Mouse (Mus musculus) stomach, postnatal 0 days (tissue): ENCODE results near the gene Gabbr1. TPM values are rescaled to one million over a fixed set of nuclear protein-coding genes. Genes with fewer than 3 reads are reported as not detected.
A peak's percentile ranks its signal among the peaks of the same experiment; 100 is the strongest.

Experiments used
- ATAC-seq: fragments of 200-750 bp; cut with Nextera tagmentation; 2 replicates; pipeline ENCODE4 v1.8.0; 2017; ENCODE audit not compliant: low FRiP score, low TSS enrichment
- DNase-seq: peaks from one replicate; pipeline ENCODE4 v3.0.0-alpha.2; 2016; ENCODE audit warnings: low spot score
- H3K27ac ChIP-seq: fragments of 300-500 bp; sonication (generic); replicated peaks from 2 replicates; pipeline ENCODE4 v1.5.1; 2014; ENCODE audit warnings: mild to moderate bottlenecking, control low read depth
- H3K27me3 ChIP-seq: fragments of 300-500 bp; sonication (generic); 2 replicates; pipeline ENCODE4 v1.6.1; 2014; ENCODE audit warnings: low read length; ENCODE audit not compliant: control insufficient read depth, insufficient read depth
- H3K36me3 ChIP-seq: fragments of 300-500 bp; sonication (generic); 2 replicates; pipeline ENCODE4 v1.6.1; 2014; ENCODE audit warnings: low read length, mixed read lengths; ENCODE audit not compliant: control insufficient read depth, insufficient read depth
- H3K4me1 ChIP-seq: fragments of 300-500 bp; sonication (generic); replicated peaks from 2 replicates; pipeline ENCODE4 v1.6.1; 2014; ENCODE audit warnings: antibody characterized with exemption; ENCODE audit not compliant: control insufficient read depth, insufficient read depth
- H3K4me2 ChIP-seq: fragments of 300-500 bp; sonication (generic); replicated peaks from 2 replicates; pipeline ENCODE4 v1.6.1; 2014; ENCODE audit warnings: low read depth, mild to moderate bottlenecking, control low read depth, moderate library complexity
- H3K4me3 ChIP-seq: fragments of 300-500 bp; sonication (generic); 2 replicates; pipeline ENCODE4 v1.5.1; 2014; ENCODE audit warnings: low read depth, low read length, control low read depth
- H3K9ac ChIP-seq: fragments of 300-500 bp; sonication (generic); 2 replicates; pipeline ENCODE4 v1.6.1; 2014; ENCODE audit warnings: mild to moderate bottlenecking, low read length, control low read depth, mixed read lengths
- H3K9me3 ChIP-seq: fragments of 300-500 bp; sonication (generic); 2 replicates; pipeline ENCODE4 v1.6.1; 2016; ENCODE audit warnings: low read length; ENCODE audit not compliant: control insufficient read depth
- CTCF ChIP-seq: IDR thresholded peaks from 2 replicates; pipeline ENCODE4 v1.5.1; 2016; ENCODE audit warnings: antibody characterized with exemption, low read depth, mild to moderate bottlenecking, moderate library complexity
- EP300 ChIP-seq: optimal IDR thresholded peaks from 2 replicates; pipeline ENCODE3; 2016; ENCODE audit warnings: antibody characterized with exemption
- WGBS: fragments of 180-500 bp; shearing (Covaris S2); extraction: QIAGEN DNeasy Blood & Tissue Kit; methylation state at CpG from one replicate; pipeline ENCODE4 v1.1.7; 2014; 5-methylcytosine and 5-hydroxymethylcytosine counted together
- polyA plus RNA-seq: library from polyadenylated mRNA; unstranded; fragments of >200 nt; fragmentation: Nextera tagmentation; extraction: Ambion mirVana; gene quantifications from 2 replicates; pipeline ENCODE4 v1.2.1, GENCODE M21; 2015

Gabbr1 gene
- polyA plus RNA-seq, 1 experiment from 2014 or later = 3.8 TPM

GRCm38 (mm10) chr17:37050876-37051275 is 5.1 kb downstream of the Gabbr1 start:
- ATAC-seq (no peak), DNase-seq (peak; percentile 21)
- Histone ChIP-seq H3K4me2 (peak overlapping the region; percentile 84), H3K9me3 (no peaks in the 10 kb centered on the region), H3K27me3 (no peaks in the 10 kb centered on the region), H3K36me3 (no peaks in the 10 kb centered on the region), H3K4me3 (peak overlapping the region; percentile 50), H3K27ac (no peak overlapping the region), H3K4me1 (peaks cover 3% of the 10 kb centered on the region; the same call in 1 of the 2 replicates), H3K9ac (peak overlapping the region; percentile 65)
- TF ChIP-seq EP300 (no peak), CTCF (no peak)
- 11% methylated on average over 25 of the region's 27 CpGs for WGBS

- ATAC-seq (no peak), DNase-seq (no peak)
- TF ChIP-seq EP300 = no peak
- H3K4me2 ChIP-seq = no peak overlapping the region
- H3K9me3 ChIP-seq = no peaks in the 10 kb centered on the region
- H3K27me3 ChIP-seq = no peaks in the 10 kb centered on the region
- H3K4me3 ChIP-seq = no peak overlapping the region
- H3K36me3 ChIP-seq = peaks cover 6% of the 10 kb centered on the region; the same call in 1 of the 2 replicates
- peaks cover 3% of the 10 kb centered on the region; the same call in 1 of the 2 replicates for H3K4me1 ChIP-seq
- H3K27ac ChIP-seq = no peak overlapping the region
- 69% methylated on average over 4 of the region's 4 CpGs for WGBS
- no peak overlapping the region for H3K9ac ChIP-seq
Measured at GRCm38 (mm10) chr17:37051745-37052144, 6.0 kb downstream of the Gabbr1 start.

GRCm38 (mm10) chr17:37056957-37057356 is 11.2 kb downstream of the Gabbr1 start:
- peaks cover 13% of the 10 kb centered on the region for H3K36me3 ChIP-seq
- whole genome bisulfite sequencing = 91% methylated on average over 6 of the region's 6 CpGs

GRCm38 (mm10) chr17:37061435-37061834 is 15.7 kb downstream of the Gabbr1 start:
- 76% methylated on average over 3 of the region's 3 CpGs for WGBS
- TF ChIP-seq EP300 (no peak), CTCF (no peak)
- Histone ChIP-seq H3K27ac (no peak overlapping the region), H3K4me2 (no peak overlapping the region), H3K9me3 (no peaks in the 10 kb centered on the region), H3K9ac (no peak overlapping the region), H3K36me3 (peaks cover 9% of the 10 kb centered on the region), H3K4me1 (no peaks in the 10 kb centered on the region), H3K4me3 (no peak overlapping the region), H3K27me3 (no peaks in the 10 kb centered on the region)
- no peak for ATAC-seq
- no peak for DNase-seq

More at GRCm38 (mm10) chr17:37056957-37057356, 11.2 kb downstream of the Gabbr1 start:
- Histone ChIP-seq H3K9me3 (no peaks in the 10 kb centered on the region), H3K4me1 (no peaks in the 10 kb centered on the region), H3K4me2 (no peak overlapping the region), H3K27me3 (no peaks in the 10 kb centered on the region), H3K9ac (no peak overlapping the region), H3K27ac (no peak overlapping the region), H3K4me3 (no peak overlapping the region)
- TF ChIP-seq EP300 = no peak
- TF ChIP-seq CTCF = no peak
- DNase-seq (no peak), ATAC-seq (no peak)

- Histone ChIP-seq H3K4me3 (no peak overlapping the region), H3K4me1 (no peaks in the 10 kb centered on the region), H3K9me3 (no peaks in the 10 kb centered on the region), H3K4me2 (no peak overlapping the region), H3K36me3 (peaks cover 4% of the 10 kb centered on the region), H3K27me3 (no peaks in the 10 kb centered on the region), H3K27ac (no peak overlapping the region), H3K9ac (no peak overlapping the region)
- ATAC-seq (no peak), DNase-seq (no peak)
- 53% methylated on average over 10 of the region's 10 CpGs for WGBS
- TF ChIP-seq EP300 (no peak), CTCF (no peak)
Measured at GRCm38 (mm10) chr17:37062101-37062641, 16.4 kb downstream of the Gabbr1 start.

GRCm38 (mm10) chr17:37063063-37063462 is 17.3 kb downstream of the Gabbr1 start:
- no peak for ATAC-seq
- Histone ChIP-seq H3K27me3 (no peaks in the 10 kb centered on the region), H3K4me3 (no peak overlapping the region), H3K4me2 (no peak overlapping the region), H3K27ac (no peak overlapping the region), H3K4me1 (no peaks in the 10 kb centered on the region), H3K9ac (no peak overlapping the region), H3K36me3 (peaks cover 4% of the 10 kb centered on the region), H3K9me3 (no peaks in the 10 kb centered on the region)
- WGBS = 69% methylated on average over 10 of the region's 10 CpGs
- DNase-seq = no peak
- TF ChIP-seq CTCF = no peak
- no peak for TF ChIP-seq EP300
